Mouse (Mus musculus) spleen, postnatal 10 days (tissue): ENCODE data around the gene Gm973.

Experiments used
- DNase-seq, 2 experiments: peaks; one replicate each; pipeline ENCODE4 v3.0.0; 2021 to 2022; ENCODE audit warnings: low spot score in 2 of 2

Gm973 gene

GRCm38 (mm10) chr1:59580880-59581279, 64.8 kb downstream of the Gm973 start:
- DNase-seq = no peak

GRCm38 (mm10) chr1:59584656-59585410, 68.8 kb downstream of the Gm973 start:
- DNase-seq = peak; percentile 47 to 78

GRCm38 (mm10) chr1:59589271-59589670, 73.2 kb downstream of the Gm973 start:
- DNase-seq = no peak

- DNase-seq = no peak
Measured at GRCm38 (mm10) chr1:59592359-59592758, 76.3 kb downstream of the Gm973 start.

GRCm38 (mm10) chr1:59592876-59593275, 76.8 kb downstream of the Gm973 start:
- no peak for DNase-seq

GRCm38 (mm10) chr1:59593622-59594035, 77.6 kb downstream of the Gm973 start:
- DNase-seq = no peak

GRCm38 (mm10) chr1:59594586-59595266, 78.7 kb downstream of the Gm973 start:
- DNase-seq = no peak

GRCm38 (mm10) chr1:59595609-59596008, 79.5 kb downstream of the Gm973 start:
- no peak for DNase-seq

GRCm38 (mm10) chr1:59602531-59603416, 86.7 kb downstream of the Gm973 start:
- no peak for DNase-seq

- DNase-seq = no peak
Measured at GRCm38 (mm10) chr1:59603417-59603712, 87.3 kb downstream of the Gm973 start.

GRCm38 (mm10) chr1:59603893-59604292, 87.8 kb downstream of the Gm973 start:
- DNase-seq = no peak

GRCm38 (mm10) chr1:59606479-59606878, 90.4 kb downstream of the Gm973 start:
- no peak for DNase-seq

GRCm38 (mm10) chr1:59607071-59607470, 91.0 kb downstream of the Gm973 start:
- no peak for DNase-seq

- DNase-seq = no peak
Measured at GRCm38 (mm10) chr1:59608125-59608762, 92.2 kb downstream of the Gm973 start.

GRCm38 (mm10) chr1:59608920-59609319, 92.9 kb downstream of the Gm973 start:
- peak in 1 of 2 experiments; percentile 26 for DNase-seq

GRCm38 (mm10) chr1:59609458-59609857, 93.4 kb downstream of the Gm973 start:
- peak in 1 of 2 experiments; percentile 32 for DNase-seq

GRCm38 (mm10) chr1:59609896-59610295, 93.8 kb downstream of the Gm973 start:
- DNase-seq = no peak

GRCm38 (mm10) chr1:59610929-59611328, 94.9 kb downstream of the Gm973 start:
- no peak for DNase-seq

- DNase-seq = peak; percentile 14 to 78
Measured at GRCm38 (mm10) chr1:59613795-59614194, 97.7 kb downstream of the Gm973 start.

GRCm38 (mm10) chr1:59615021-59615420, 99.0 kb downstream of the Gm973 start:
- no peak for DNase-seq

GRCm38 (mm10) chr1:59619201-59619600, 103.1 kb downstream of the Gm973 start:
- no peak for DNase-seq
